Mouse (Mus musculus) CH12.LX (cell line): ENCODE measurements around the gene Syt2. TPM values are rescaled to one million over a fixed set of nuclear protein-coding genes. Genes with fewer than 3 reads are reported as not detected.

Source experiments
- DNase-seq: peaks from one replicate; pipeline ENCODE4 v3.0.0-alpha.2; 2013; ENCODE audit errors: extremely low read depth
- H3K27ac ChIP-seq: 2 replicates; pipeline ENCODE4 v1.5.1; 2012; ENCODE audit warnings: low read depth, mild to moderate bottlenecking, control low read depth, moderate library complexity; ENCODE audit not compliant: insufficient read depth
- H3K27me3 ChIP-seq: replicated peaks from 2 replicates; pipeline ENCODE3; 2012; ENCODE audit warnings: inconsistent platforms
- H3K36me3 ChIP-seq, 2 experiments: replicated peaks in 1 of 2; 2 replicates each; pipeline versions ENCODE3 to v1.6.1; 2012; ENCODE audit warnings: inconsistent platforms in 1 of 2, low read length in 1 of 2, mild to moderate bottlenecking in 1 of 2, mixed read lengths in 1 of 2, moderate library complexity in 1 of 2; ENCODE audit not compliant: control insufficient read depth in 1 of 2, insufficient read depth in 1 of 2
- H3K4me1 ChIP-seq, 2 experiments: 2 replicates each; pipeline ENCODE4 v1.6.1; 2012; ENCODE audit warnings: inconsistent platforms in 1 of 2, moderate library complexity in 1 of 2; ENCODE audit not compliant: insufficient read depth in 2 of 2, control insufficient read depth in 1 of 2
- H3K4me2 ChIP-seq: 2 replicates; pipeline ENCODE4 v1.6.1; 2012; ENCODE audit warnings: low read depth, mild to moderate bottlenecking, control low read depth; ENCODE audit not compliant: poor library complexity, insufficient read depth, severe bottlenecking
- H3K4me3 ChIP-seq, 3 experiments: fragments of 150-350 bp in 1 of 3; sonication (generic) in 1 of 3; replicated peaks in 1 of 3; 2 replicates each; pipeline versions ENCODE3 to v1.5.1; 2011 to 2012; ENCODE audit warnings: low read depth in 2 of 3, low read length in 2 of 3, mild to moderate bottlenecking in 2 of 3, moderate library complexity in 2 of 3, control low read depth in 1 of 3, improper control_type of control experiment in 1 of 3, inconsistent platforms in 1 of 3, mixed read lengths in 1 of 3; ENCODE audit not compliant: poor library complexity in 1 of 3
- H3K79me2 ChIP-seq: replicated peaks from 2 replicates; pipeline ENCODE4 v1.6.1; 2012; ENCODE audit warnings: mild to moderate bottlenecking, moderate library complexity; ENCODE audit not compliant: control insufficient read depth, poor library complexity, insufficient read depth, severe bottlenecking; ENCODE audit errors: extremely low read depth
- H3K9ac ChIP-seq: 2 replicates; pipeline ENCODE4 v1.6.1; 2012; ENCODE audit warnings: low read depth, mild to moderate bottlenecking, control low read depth, moderate library complexity; ENCODE audit not compliant: insufficient read depth
- H3K9me3 ChIP-seq: replicated peaks from 2 replicates; pipeline ENCODE3; 2012; ENCODE audit warnings: low read length, inconsistent platforms, mixed read lengths
- BHLHE40 ChIP-seq: IDR thresholded peaks from 2 replicates; pipeline ENCODE4 v1.6.1; 2011; ENCODE audit warnings: mild to moderate bottlenecking, low read depth, low read length, improper control_type of control experiment
- CHD1 ChIP-seq: IDR thresholded peaks from 2 replicates; pipeline ENCODE4 v1.6.1; 2012; ENCODE audit warnings: low read depth, low read length, improper control_type of control experiment, inconsistent platforms
- CHD2 ChIP-seq: IDR thresholded peaks from 2 replicates; pipeline ENCODE4 v1.6.1; 2011; ENCODE audit warnings: low read length, improper control_type of control experiment
- CTCF ChIP-seq, 2 experiments: IDR thresholded peaks in 1 of 2; conservative IDR thresholded peaks in 1 of 2; 2 replicates each; pipeline ENCODE4 v1.5.1; 2011 to 2012; ENCODE audit warnings: low read depth in 2 of 2, low read length in 2 of 2, improper control_type of control experiment in 1 of 2, inconsistent platforms in 1 of 2, mild to moderate bottlenecking in 1 of 2, moderate library complexity in 1 of 2
- E2F4 ChIP-seq: IDR thresholded peaks from 2 replicates; pipeline ENCODE4 v1.6.1; 2011; ENCODE audit warnings: low read depth, low read length, improper control_type of control experiment; ENCODE audit not compliant: insufficient replicate concordance
- ELF1 ChIP-seq: IDR thresholded peaks from 2 replicates; pipeline ENCODE4 v1.6.1; 2014; ENCODE audit warnings: low read depth, mild to moderate bottlenecking, inconsistent platforms, low read length, improper control_type of control experiment
- ETS1 ChIP-seq: conservative IDR thresholded peaks from 2 replicates; pipeline ENCODE4 v1.6.1; 2012; ENCODE audit warnings: low read depth, mild to moderate bottlenecking, inconsistent platforms, low read length, improper control_type of control experiment, moderate library complexity
- GABPA ChIP-seq: IDR thresholded peaks from 2 replicates; pipeline ENCODE4 v1.6.1; 2012; ENCODE audit warnings: low read depth, low read length, improper control_type of control experiment, inconsistent platforms; ENCODE audit not compliant: insufficient replicate concordance
- HCFC1 ChIP-seq: IDR thresholded peaks from 2 replicates; pipeline ENCODE4 v1.6.1; 2012; ENCODE audit warnings: low read depth, mild to moderate bottlenecking, inconsistent platforms, low read length, improper control_type of control experiment
- IRF4 ChIP-seq: IDR thresholded peaks from 2 replicates; pipeline ENCODE4 v1.6.1; 2014; ENCODE audit warnings: low read depth, mild to moderate bottlenecking, inconsistent platforms, low read length, improper control_type of control experiment
- JUN ChIP-seq: IDR thresholded peaks from 2 replicates; pipeline ENCODE4 v1.6.1; 2011; ENCODE audit warnings: low read depth, mild to moderate bottlenecking, low read length, improper control_type of control experiment, moderate library complexity; ENCODE audit not compliant: insufficient read depth
- JUND ChIP-seq: conservative IDR thresholded peaks from 2 replicates; pipeline ENCODE4 v1.6.1; 2011; ENCODE audit warnings: low read depth, low read length, improper control_type of control experiment
- KAT2A ChIP-seq: IDR thresholded peaks from 2 replicates; pipeline ENCODE4 v1.6.1; 2012; ENCODE audit warnings: low read length, improper control_type of control experiment, inconsistent platforms; ENCODE audit not compliant: insufficient replicate concordance
- MAFK ChIP-seq: IDR thresholded peaks from 2 replicates; pipeline ENCODE4 v1.6.1; 2011; ENCODE audit warnings: low read length, improper control_type of control experiment; ENCODE audit not compliant: insufficient replicate concordance
- MAZ ChIP-seq: IDR thresholded peaks from 2 replicates; pipeline ENCODE4 v1.6.1; 2012; ENCODE audit warnings: low read depth, mild to moderate bottlenecking, inconsistent platforms, low read length, improper control_type of control experiment, moderate library complexity
- MXI1 ChIP-seq: IDR thresholded peaks from 2 replicates; pipeline ENCODE4 v1.6.1; 2011; ENCODE audit warnings: mild to moderate bottlenecking, low read depth, low read length, improper control_type of control experiment
- MYC ChIP-seq: IDR thresholded peaks from 2 replicates; pipeline ENCODE4 v1.6.1; 2011; ENCODE audit warnings: low read depth, mild to moderate bottlenecking, improper control_type of control experiment, low read length
- NELFE ChIP-seq: IDR thresholded peaks from 2 replicates; pipeline ENCODE4 v1.6.1; 2011; ENCODE audit warnings: low read depth, low read length, improper control_type of control experiment
- POLR2A ChIP-seq: IDR thresholded peaks from 2 replicates; pipeline ENCODE4 v1.6.1; 2011; ENCODE audit warnings: low read depth, mild to moderate bottlenecking, improper control_type of control experiment, low read length
- POLR2AphosphoS2 ChIP-seq: IDR thresholded peaks from 2 replicates; pipeline ENCODE4 v1.6.1; 2011; ENCODE audit warnings: low read depth, low read length, improper control_type of control experiment
- RAD21 ChIP-seq: IDR thresholded peaks from 2 replicates; pipeline ENCODE4 v1.6.1; 2011; ENCODE audit warnings: low read depth, mild to moderate bottlenecking, low read length, improper control_type of control experiment, moderate library complexity
- RCOR1 ChIP-seq: conservative IDR thresholded peaks from 2 replicates; pipeline ENCODE4 v1.6.1; 2012; ENCODE audit warnings: low read depth, mild to moderate bottlenecking, inconsistent platforms, low read length, improper control_type of control experiment
- SIN3A ChIP-seq: IDR thresholded peaks from 2 replicates; pipeline ENCODE4 v1.6.1; 2012; ENCODE audit warnings: low read length, improper control_type of control experiment, inconsistent platforms
- TBP ChIP-seq: conservative IDR thresholded peaks from 2 replicates; pipeline ENCODE4 v1.6.1; 2011; ENCODE audit warnings: low read depth, low read length, improper control_type of control experiment
- UBTF ChIP-seq: IDR thresholded peaks from 2 replicates; pipeline ENCODE4 v1.6.1; 2012; ENCODE audit warnings: low read depth, mild to moderate bottlenecking, inconsistent platforms, low read length, improper control_type of control experiment, moderate library complexity
- USF1 ChIP-seq: IDR thresholded peaks from 2 replicates; pipeline ENCODE4 v1.6.1; 2014; ENCODE audit warnings: low read depth, mild to moderate bottlenecking, inconsistent platforms, low read length, improper control_type of control experiment
- ZNF384 ChIP-seq: IDR thresholded peaks from 2 replicates; pipeline ENCODE4 v1.6.1; 2012; ENCODE audit warnings: low read depth, low read length, improper control_type of control experiment, inconsistent platforms
- dilution Hi-C: fragments of 300-500 bp; cut with MboI; formaldehyde crosslinking; loops from 2 replicates; pipeline ENCODE4 v1.14.3; 2020; ENCODE audit warnings: low sequenced_read_pairs; ENCODE audit not compliant: extremely low pct_unique_long_range_greater_than_20kb, extremely low pct_ligation_motif_present
- in situ Hi-C: fragments of 300-500 bp; cut with MboI; formaldehyde crosslinking; loops from 3 replicates; pipeline ENCODE4 v1.14.3; 2019; ENCODE audit warnings: low sequenced_read_pairs, low pct_ligation_motif_present, low pct_unique_long_range_greater_than_20kb, mixed read lengths
- polyA plus RNA-seq: library from polyadenylated mRNA; unstranded; fragments of >175 nt; gene quantifications from 2 replicates; pipeline ENCODE4 v1.2.1, GENCODE M21; 2012; ENCODE audit warnings: low read depth; ENCODE audit not compliant: insufficient read length
- total RNA-seq, 2 experiments: library from RNA; depleted of rRNA; stranded (reverse); fragments of 300-350 nt in 1 of 2; fragments of >200 nt in 1 of 2; gene quantifications; 2 replicates each; pipeline ENCODE4 v1.2.3; 2012 to 2014

Gene Syt2
- total and polyA plus RNA-seq, 3 experiments = not detected

DNA sequence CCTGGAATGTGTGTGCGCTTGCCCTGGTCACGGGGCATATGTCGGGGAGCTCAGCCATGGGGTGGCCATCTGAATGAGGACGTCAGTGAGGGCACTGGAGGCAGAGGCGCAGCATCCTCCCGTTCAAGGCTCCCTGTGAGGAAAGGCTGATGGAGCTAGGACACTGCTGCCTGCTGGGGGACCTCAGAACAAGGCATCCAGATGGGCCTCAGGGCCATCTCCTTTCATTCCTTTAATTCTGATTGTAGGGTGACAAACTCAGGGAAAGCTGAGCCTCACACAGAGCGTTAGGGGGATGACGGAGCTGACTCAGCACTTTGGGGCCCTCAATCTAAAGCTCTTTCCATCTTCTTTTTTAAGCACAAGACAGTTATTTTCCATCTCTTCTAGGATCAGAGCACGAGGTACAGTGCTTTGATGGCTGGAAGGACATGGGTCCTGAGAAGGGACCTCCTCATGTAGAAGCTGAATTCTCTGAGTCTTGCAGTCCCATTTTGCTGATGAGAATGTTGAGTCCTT, 66.4 kb downstream of the Syt2 start:
- Histone ChIP-seq H3K27ac (no peak overlapping the region), H3K36me3 (no peaks in the 10 kb centered on the region), H3K4me2 (no peak overlapping the region)
- no peak for TF ChIP-seq CHD2
- TF ChIP-seq MAFK = peak; percentile 93
- TF ChIP-seq JUND = no peak
- TF ChIP-seq CTCF (conservative IDR thresholded peaks at IDR 0.05 in 1 of 2, IDR thresholded peaks at IDR 0.05 in 1 of 2; ENCODE audit: low read depth in 2 of 2, low read length in 2 of 2) = no peak
- no peak for TF ChIP-seq KAT2A
- TF ChIP-seq, all 38 proteins: peak for 1
- DNase-seq = no peak
- Histone ChIP-seq H3K4me3 (no peak overlapping the region), H3K4me1 (peaks cover 9 to 25% of the 10 kb centered on the region in 2 experiments), H3K79me2 (no peaks in the 10 kb centered on the region), H3K9ac (no peak overlapping the region), H3K27me3 (peaks cover 93% of the 10 kb centered on the region), H3K9me3 (no peaks in the 10 kb centered on the region)
- dilution Hi-C loops = no loop called here
- in situ Hi-C loops = no loop called here

DNA sequence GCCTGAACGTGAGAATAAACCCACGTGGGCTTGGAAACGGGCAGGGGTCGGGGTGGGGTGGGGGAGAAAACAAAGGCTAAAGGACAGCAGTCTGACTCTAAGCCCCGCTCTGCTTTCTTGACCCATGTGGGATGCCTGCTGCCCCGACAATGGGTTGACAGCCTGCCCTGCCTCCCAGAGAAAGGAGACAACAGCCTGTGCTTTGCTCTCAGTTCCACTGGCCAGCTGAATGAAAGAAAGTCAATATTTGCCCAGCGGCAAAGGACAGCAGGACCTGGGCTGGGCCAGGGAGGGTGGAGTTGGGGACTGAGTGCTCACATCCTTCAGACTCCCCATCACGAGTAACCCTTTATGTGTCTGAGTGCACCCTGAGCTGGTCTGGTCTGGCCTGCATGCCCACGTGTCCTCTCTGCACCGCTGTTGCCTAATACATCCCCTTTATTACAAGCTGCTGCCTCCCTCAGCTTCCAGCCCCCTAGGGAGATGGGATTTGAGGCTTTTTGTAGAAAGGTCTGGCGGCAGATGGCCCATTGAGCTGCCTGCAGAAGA, 67.0 kb downstream of the Syt2 start:
- in situ Hi-C loops = no loop called here
- peaks cover 94% of the 10 kb centered on the region for H3K27me3 ChIP-seq

GRCm38 (mm10) chr1:134714166-134714565, 67.7 kb downstream of the Syt2 start:
- TF ChIP-seq ZNF384 (no peak), E2F4 (no peak), BHLHE40 (no peak), UBTF (no peak), SIN3A (no peak), MYC (no peak), MAFK (no peak), RAD21 (no peak), ELF1 (no peak), MAZ (no peak), POLR2A (no peak), JUN (no peak)
- in situ Hi-C loops = no loop called here
- Histone ChIP-seq H3K9ac (no peak overlapping the region), H3K4me3 (no peak overlapping the region), H3K79me2 (no peaks in the 10 kb centered on the region), H3K27me3 (peaks cover 95% of the 10 kb centered on the region), H3K27ac (no peak overlapping the region), H3K4me2 (no peak overlapping the region), H3K4me1 (peaks cover 4 to 16% of the 10 kb centered on the region in 2 experiments; a peak in 3 of 4 replicates), H3K9me3 (no peaks in the 10 kb centered on the region), H3K36me3 (no peaks in the 10 kb centered on the region)
- no peak for DNase-seq
- dilution Hi-C loops = no loop called here

More for the DNA sequence above, 67.0 kb downstream of the Syt2 start:
- dilution Hi-C loops = no loop called here
- TF ChIP-seq POLR2A (no peak), CHD1 (no peak), RCOR1 (no peak), HCFC1 (no peak), E2F4 (no peak), KAT2A (no peak), ZNF384 (no peak), MXI1 (no peak), ETS1 (no peak), CTCF (conservative IDR thresholded peaks at IDR 0.05 in 1 of 2, IDR thresholded peaks at IDR 0.05 in 1 of 2; ENCODE audit: low read depth in 2 of 2, low read length in 2 of 2) (no peak), IRF4 (no peak), RAD21 (no peak), GABPA (no peak), MYC (no peak), USF1 (no peak), UBTF (no peak), TBP (no peak), NELFE (no peak), POLR2AphosphoS2 (no peak)
- H3K4me3 ChIP-seq = no peak overlapping the region
- H3K4me1 ChIP-seq = peaks cover 3 to 18% of the 10 kb centered on the region in 2 experiments; a peak in 3 of 4 replicates
- no peaks in the 10 kb centered on the region for H3K9me3 ChIP-seq
- no peaks in the 10 kb centered on the region for H3K79me2 ChIP-seq
- H3K9ac ChIP-seq = no peak overlapping the region
- no peak overlapping the region for H3K27ac ChIP-seq
- no peak overlapping the region for H3K4me2 ChIP-seq
- no peaks in the 10 kb centered on the region for H3K36me3 ChIP-seq
- DNase-seq = no peak
